Mouse (Mus musculus) layer of hippocampus, adult 18-20 months (tissue): ENCODE measurements around the gene Gpr25. TPM values are rescaled to one million over a fixed set of nuclear protein-coding genes. Genes with fewer than 3 reads are reported as not detected.
A peak's percentile ranks its signal among the peaks of the same experiment; 100 is the strongest.

Source experiments
- DNase-seq, 2 experiments: peaks; one replicate each; pipeline ENCODE4 v3.0.0; 2022; ENCODE audit warnings: low spot score in 2 of 2
- long read RNA-seq: library from polyadenylated mRNA; stranded (forward); transcript quantifications from one replicate; pipeline ENCODE4 v2.0.0, GENCODE M21; 2021
- total RNA-seq, 2 experiments: library from RNA; stranded (reverse); gene quantifications; 2 replicates each; pipeline ENCODE4 v1.2.3; 2021

Gpr25 gene
- 1 to 10 TPM; 3.7 to 4.2 TPM for total RNA-seq
- long read RNA-seq, transcript Gpr25-201 (1 exons, 1,077 nt) = major isoform, 5 of 5 reads
- long read RNA-seq, partial matches to known transcripts = 0 of 5 reads
- long read RNA-seq, other reads (novel, unspliced or antisense) = 0 of 5 reads

DNA sequence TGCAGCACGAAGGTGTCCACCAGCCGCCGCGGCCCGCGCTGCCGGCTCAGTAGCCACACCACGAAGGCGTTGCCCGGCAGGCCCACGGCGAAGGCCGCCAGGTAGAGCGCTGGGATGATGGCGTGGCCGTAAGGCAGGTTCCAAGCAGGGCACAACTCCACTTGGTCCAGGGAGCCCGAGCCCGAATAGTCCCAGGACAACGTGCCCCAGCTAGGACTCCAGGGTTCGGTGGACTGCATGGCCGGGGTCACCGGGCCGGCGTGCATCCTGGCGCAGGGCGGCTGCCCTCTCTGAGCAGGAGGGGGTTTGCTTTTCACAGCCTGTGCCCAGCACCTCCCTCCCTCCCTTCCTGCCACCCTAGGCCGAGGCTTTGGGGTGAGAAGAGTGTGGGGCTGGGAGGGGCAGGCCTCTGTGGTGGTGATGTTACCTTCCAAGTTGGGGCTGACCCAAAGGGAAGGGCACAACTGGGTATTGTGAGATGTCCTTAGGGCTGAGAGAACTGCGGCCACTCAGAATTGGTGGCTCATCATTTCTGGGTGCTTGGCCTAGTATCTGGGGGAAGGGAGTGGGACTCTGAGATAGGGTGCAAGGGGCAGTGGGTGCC, at the start of gene Gpr25:
TSS of gene Gpr25 (minus strand) at position 239 of the 604 bp plus-strand sequence.
- no peak for DNase-seq

GRCm38 (mm10) chr1:136309193-136309592, 48.5 kb upstream of the Gpr25 start:
- DNase-seq = no peak

GRCm38 (mm10) chr1:136306424-136306823, 45.8 kb upstream of the Gpr25 start:
- peak in 1 of 2 experiments; percentile 62 for DNase-seq

GRCm38 (mm10) chr1:136293961-136294360, 33.3 kb upstream of the Gpr25 start:
- no peak for DNase-seq

GRCm38 (mm10) chr1:136289803-136290202, 29.1 kb upstream of the Gpr25 start:
- no peak for DNase-seq

GRCm38 (mm10) chr1:136277366-136277765, 16.7 kb upstream of the Gpr25 start:
- no peak for DNase-seq

DNA sequence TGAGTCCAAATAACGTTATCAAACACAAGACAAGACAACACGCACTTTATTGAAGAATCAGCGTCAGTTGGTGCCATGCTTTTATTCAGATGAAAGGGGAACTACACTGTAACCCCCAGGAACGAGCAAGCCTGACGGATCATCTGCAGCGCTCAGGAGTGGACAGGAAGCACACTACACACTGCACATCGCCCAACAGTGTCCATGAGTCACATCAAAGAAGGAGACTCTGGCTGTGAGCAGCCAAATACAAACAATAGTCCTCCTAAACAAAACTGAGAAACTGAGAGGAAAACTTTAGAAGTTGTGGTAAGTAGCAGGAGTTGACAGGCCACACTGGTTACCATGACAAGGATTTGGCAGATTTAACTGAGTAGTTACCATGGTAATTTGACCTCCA, 7.6 kb upstream of the Gpr25 start:
- DNase-seq = no peak

DNA sequence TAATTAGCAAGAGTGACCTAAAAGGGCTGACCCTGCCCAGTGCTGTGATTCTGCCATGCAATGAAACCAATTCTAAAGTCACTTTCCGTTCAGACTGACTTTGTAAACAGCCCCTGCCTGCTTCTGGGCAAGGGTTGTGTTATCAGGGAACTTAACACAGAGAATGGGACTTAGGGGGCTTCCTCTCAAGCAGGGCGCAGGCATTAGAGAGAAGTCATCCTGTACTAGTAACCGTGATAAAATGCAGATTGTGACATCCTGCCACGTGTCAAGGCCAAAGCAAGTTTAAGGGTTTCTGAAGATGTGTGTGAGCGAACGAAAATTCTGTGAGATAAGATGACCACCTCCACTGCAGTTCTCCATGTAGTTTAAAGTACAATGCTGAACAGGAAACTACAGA, 5.5 kb upstream of the Gpr25 start:
- DNase-seq = no peak

- no peak for DNase-seq
These were observed 2.7 kb upstream of the Gpr25 start for GRCm38 (mm10) chr1:136263355-136263754.

GRCm38 (mm10) chr1:136259893-136260634, 609 bp downstream of the Gpr25 start:
- peak; percentile 61 to 70 for DNase-seq

GRCm38 (mm10) chr1:136259543-136259892, 1.2 kb downstream of the Gpr25 start:
- DNase-seq = no peak

- DNase-seq = no peak
These were observed 2.2 kb downstream of the Gpr25 start for GRCm38 (mm10) chr1:136258495-136258894.

- no peak for DNase-seq
These were observed 5.0 kb downstream of the Gpr25 start for GRCm38 (mm10) chr1:136255657-136256056.

DNA sequence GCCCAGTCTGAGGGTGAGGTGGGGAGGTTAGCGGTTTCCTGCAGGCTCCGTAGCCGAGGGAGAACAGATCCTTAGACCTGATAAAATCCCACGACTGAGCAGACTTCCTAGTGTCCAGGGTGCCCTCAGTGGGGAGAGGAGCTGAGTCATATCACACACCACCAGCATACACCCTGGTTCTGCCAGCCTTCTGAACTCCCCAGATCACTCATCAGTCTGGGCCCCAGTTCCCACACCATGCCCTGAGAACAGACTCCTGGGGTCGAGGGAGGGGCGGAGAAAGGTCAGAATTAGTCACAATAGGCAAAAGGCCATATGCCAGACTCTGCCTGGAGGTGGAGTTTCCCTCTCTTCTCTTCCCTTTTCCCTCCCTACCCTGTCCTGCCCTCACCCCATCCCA, 5.5 kb downstream of the Gpr25 start:
- no peak for DNase-seq

DNA sequence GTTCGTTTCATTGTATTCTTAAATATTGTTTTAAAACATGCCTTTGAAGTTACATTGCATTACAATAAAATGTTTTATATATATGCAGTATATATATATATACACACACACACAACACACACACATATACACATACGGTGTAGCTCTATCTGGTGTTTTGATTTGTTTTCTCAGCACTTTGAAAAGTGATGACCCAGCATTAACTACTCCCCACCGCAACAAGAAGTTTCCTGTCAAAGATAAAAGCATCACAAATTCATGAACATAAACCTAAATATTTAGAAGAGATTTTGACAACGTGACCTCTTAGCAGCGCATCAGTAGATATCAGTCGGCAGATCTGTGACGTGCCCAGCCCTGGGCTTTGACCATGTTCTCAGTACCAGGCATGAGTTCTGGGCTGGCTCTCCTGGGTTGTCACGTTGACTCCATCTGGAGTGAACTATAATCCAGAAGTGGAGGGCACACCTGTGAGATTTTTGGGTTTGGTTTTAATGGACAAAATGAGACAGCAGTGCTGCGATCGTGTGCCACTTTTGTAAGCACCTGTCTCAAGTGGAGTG, 6.1 kb downstream of the Gpr25 start:
- DNase-seq = no peak

GRCm38 (mm10) chr1:136253472-136253871, 7.2 kb downstream of the Gpr25 start:
- no peak for DNase-seq

GRCm38 (mm10) chr1:136249662-136250061, 11.0 kb downstream of the Gpr25 start:
- DNase-seq = no peak

- DNase-seq = no peak
These were observed 13.3 kb downstream of the Gpr25 start for GRCm38 (mm10) chr1:136247393-136247792.

DNA sequence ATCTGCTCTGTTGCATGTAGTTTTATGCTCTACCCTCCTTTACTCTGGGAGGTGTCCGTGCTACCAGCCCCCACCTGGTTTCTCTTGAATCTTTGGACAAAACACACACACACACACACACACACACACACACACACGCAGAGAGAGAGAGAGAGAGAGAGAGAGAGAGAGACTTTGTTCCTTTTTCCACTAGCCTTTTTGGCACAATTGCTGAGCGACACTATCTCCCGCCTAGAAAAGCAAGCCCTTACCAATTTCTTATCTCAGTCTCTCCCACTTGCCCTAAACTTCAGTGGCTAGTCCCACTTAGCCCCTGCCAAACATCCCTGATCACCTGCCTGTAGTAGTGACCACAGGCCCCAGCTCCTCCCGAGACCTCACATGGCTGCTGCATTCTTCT, 16.2 kb downstream of the Gpr25 start:
- no peak for DNase-seq

DNA sequence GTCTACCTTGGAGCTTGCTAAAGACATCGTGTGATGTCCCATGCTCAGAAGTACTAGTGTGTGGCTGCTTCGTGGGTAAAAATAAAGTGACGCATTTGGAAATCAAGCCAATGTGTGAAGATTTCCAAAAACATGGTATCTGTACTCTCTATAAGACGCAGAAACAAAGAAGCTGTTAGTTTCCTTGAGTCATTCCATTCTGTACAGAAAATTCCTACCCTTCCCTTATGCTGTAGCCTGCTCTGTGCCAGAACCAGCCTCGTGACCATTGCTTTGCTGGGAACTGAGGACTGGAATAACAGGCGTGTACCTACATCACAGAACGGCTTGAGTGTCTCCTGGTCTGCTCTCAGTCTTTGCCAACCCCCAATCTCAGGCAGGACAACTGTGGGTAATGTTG, 18.9 kb downstream of the Gpr25 start:
- no peak for DNase-seq

DNA sequence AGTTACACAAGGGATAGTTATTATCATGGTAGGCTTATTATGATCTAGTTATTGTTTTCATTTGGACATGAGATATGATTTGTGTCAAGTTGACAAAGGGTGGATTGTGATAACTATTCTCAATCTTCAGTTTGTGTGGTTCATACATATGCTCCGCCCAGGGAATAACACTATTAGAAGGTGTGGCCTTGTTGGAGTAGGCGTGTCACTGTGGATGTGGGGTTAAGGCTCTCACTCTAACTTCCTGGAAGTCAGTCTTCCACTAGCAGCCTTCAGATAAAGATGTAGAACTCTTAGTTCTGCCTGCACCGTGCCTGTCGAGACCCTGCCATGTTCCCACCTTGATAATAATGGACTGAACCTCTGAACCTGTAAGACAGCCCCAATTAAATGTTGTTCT, 22.2 kb downstream of the Gpr25 start:
- DNase-seq = no peak

DNA sequence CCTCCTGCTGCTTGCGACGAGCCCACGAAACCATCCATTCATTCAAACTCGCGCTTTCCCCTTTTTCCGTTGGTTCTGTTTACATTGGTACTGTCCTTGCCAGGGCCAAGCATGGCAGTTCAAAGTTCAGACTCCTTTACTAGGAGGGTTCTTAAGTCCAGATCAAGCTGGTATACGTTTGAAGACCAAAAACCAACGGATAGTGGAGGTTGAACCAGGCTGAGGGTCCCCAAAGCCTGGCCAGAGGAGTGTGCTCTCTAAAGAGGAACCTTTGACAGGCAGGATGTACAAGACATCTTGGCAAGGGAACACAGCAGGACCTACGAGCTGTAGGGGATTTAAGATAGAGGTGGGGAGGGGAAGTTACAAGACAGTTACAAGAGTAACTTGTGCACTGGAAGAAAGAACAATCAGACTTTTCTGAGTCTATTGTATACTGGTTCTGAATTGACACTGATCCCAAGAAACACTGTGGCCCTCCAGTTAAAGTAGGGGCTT, 26.0 kb downstream of the Gpr25 start:
- DNase-seq = no peak
